Mouse (Mus musculus): ENCODE measurements around the gene Exoc6b.

- TF ChIP-seq POLR2A (IDR thresholded peaks at IDR 0.05; ENCODE audit: borderline replicate concordance, extremely low read depth, insufficient read depth, insufficient read length, poor library complexity, severe bottlenecking) (no peak), CTCF (IDR thresholded peaks at IDR 0.05; ENCODE audit: borderline replicate concordance, extremely low read depth, insufficient read depth, insufficient read length) (no peak)
These were observed 439.0 kb downstream of the Exoc6b start for GRCm38 (mm10) chr6:84630276-84630675.
